Mouse (Mus musculus): ENCODE measurements around the gene Gm20388.

DNA sequence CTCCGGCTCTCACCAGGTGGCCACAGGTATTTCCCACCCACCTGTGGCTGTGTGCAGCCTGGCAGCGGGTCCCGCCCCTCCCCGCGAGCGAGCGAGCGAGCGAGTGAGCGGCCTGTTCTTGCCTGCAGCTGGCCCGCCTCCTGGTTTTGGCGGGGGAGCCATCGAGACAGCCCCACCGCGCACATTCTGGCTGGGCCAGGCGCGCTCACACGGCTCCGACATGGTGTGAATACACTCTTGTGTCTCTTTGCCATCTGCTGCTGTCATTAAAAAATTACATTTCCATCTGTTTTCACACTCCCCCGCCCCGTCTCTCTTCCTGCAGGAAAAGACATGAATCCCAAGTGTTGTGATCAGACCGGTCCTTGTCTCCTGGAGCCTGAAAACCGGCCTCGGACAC, 687.9 kb downstream of the Gm20388 start:
- TF ChIP-seq ZC3H11A (IDR thresholded peaks at IDR 0.05; ENCODE audit: borderline replicate concordance, low read depth, low read length) = no peak
- no peak for TF ChIP-seq MAFK (IDR thresholded peaks at IDR 0.05; ENCODE audit: insufficient read depth, low read depth, low read length)
